Mouse (Mus musculus) neural tube, embryonic 14.5 days (tissue): ENCODE measurements around the gene Rdh16f1. TPM values are rescaled to one million over a fixed set of nuclear protein-coding genes. Genes with fewer than 3 reads are reported as not detected.
A peak's percentile ranks its signal among the peaks of the same experiment; 100 is the strongest.

Source experiments
- ATAC-seq: fragments of 200-750 bp; cut with Nextera tagmentation; 2 replicates; pipeline ENCODE4 v1.8.0; 2017; ENCODE audit warnings: low read depth, mild to moderate bottlenecking, moderate TSS enrichment, moderate library complexity
- H3K27ac ChIP-seq: fragments of 300-500 bp; sonication (generic); 2 replicates; pipeline ENCODE4 v1.5.1; 2014; ENCODE audit warnings: low read depth, mild to moderate bottlenecking, control low read depth, low read length, moderate library complexity, mixed read lengths
- H3K27me3 ChIP-seq: fragments of 300-500 bp; sonication (generic); 2 replicates; pipeline ENCODE4 v1.6.1; 2014; ENCODE audit warnings: low read length; ENCODE audit not compliant: control insufficient read depth, insufficient read depth
- H3K36me3 ChIP-seq: fragments of 300-500 bp; sonication (generic); 2 replicates; pipeline ENCODE4 v1.6.1; 2014; ENCODE audit warnings: low read length, mixed read lengths; ENCODE audit not compliant: control insufficient read depth, insufficient read depth
- H3K4me1 ChIP-seq: fragments of 300-500 bp; sonication (generic); 2 replicates; pipeline ENCODE4 v1.6.1; 2014; ENCODE audit warnings: low read length; ENCODE audit not compliant: control insufficient read depth, insufficient read depth
- H3K4me2 ChIP-seq: fragments of 300-500 bp; sonication (generic); 2 replicates; pipeline ENCODE4 v1.6.1; 2014; ENCODE audit warnings: mild to moderate bottlenecking, low read depth, low read length, control low read depth
- H3K4me3 ChIP-seq: fragments of 300-500 bp; sonication (generic); 2 replicates; pipeline ENCODE4 v1.5.1; 2014; ENCODE audit warnings: low read depth, low read length, control low read depth, mixed read lengths
- H3K9ac ChIP-seq: fragments of 300-500 bp; sonication (generic); replicated peaks from 2 replicates; pipeline ENCODE4 v1.6.1; 2014; ENCODE audit warnings: low read depth, mild to moderate bottlenecking, control low read depth, low read length, mixed read lengths
- H3K9me3 ChIP-seq: fragments of 300-500 bp; sonication (generic); 2 replicates; pipeline ENCODE4 v1.6.1; 2016; ENCODE audit warnings: low read length; ENCODE audit not compliant: control insufficient read depth
- WGBS: fragments of 180-500 bp; shearing (Covaris S2); extraction: QIAGEN DNeasy Blood & Tissue Kit; methylation state at CpG from one replicate; pipeline ENCODE4 v1.1.7; 2014; 5-methylcytosine and 5-hydroxymethylcytosine counted together
- polyA plus RNA-seq: library from polyadenylated mRNA; unstranded; fragments of >200 nt; fragmentation: Nextera tagmentation; extraction: Ambion mirVana; gene quantifications from 2 replicates; pipeline ENCODE4 v1.2.1, GENCODE M21; 2014

The Rdh16f1 gene
- polyA plus RNA-seq, 1 experiment from 2014 or later = 0.25 TPM

DNA sequence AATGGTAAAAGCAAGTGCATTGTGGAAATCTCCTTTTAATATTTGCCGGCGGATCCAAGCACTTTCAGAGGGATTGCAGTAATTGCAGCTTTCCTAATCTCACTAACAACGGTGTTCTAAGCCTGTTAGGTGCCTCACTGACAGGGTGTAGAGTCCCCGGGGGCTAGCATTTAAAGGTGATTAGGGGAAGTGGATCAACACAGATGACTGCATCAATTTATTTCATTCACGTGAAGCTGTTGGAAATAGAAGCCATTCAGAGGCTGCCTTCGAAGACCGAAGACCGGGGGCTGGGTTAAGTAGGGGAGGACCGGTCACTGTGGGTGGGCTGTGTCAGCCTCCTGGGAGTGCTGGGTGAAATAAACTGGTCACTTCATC, 28.7 kb upstream of the Rdh16f1 start:
- no peak for ATAC-seq
- Histone ChIP-seq H3K4me2 (no peak overlapping the region), H3K9ac (no peak overlapping the region; the same call in 1 of the 2 replicates), H3K4me1 (no peaks in the 10 kb centered on the region), H3K27me3 (no peaks in the 10 kb centered on the region), H3K9me3 (no peaks in the 10 kb centered on the region), H3K4me3 (no peak overlapping the region), H3K36me3 (no peaks in the 10 kb centered on the region), H3K27ac (no peak overlapping the region)
- 24% methylated on average over 9 of the region's 9 CpGs for WGBS

DNA sequence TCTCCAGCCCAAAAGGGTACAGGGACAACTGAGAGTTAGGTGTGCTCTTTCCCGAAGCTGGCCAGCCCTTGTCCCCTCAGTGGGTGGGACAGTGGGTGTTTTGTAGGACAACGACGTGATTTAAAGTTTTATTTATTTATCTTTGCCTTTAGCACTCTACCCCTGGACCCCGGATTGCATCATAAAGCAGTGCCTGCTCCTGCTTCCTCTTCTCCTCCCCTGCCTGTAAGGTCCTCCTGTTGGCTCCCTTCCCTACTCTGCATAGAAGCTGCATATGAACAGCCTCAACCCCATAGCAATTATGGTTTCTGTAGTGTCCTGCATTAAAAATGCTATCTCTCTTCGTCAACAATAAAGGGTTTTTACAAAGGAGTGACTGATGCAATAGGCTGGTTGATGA, 28.2 kb upstream of the Rdh16f1 start:
- H3K4me3 ChIP-seq = no peak overlapping the region
- H3K4me1 ChIP-seq = no peaks in the 10 kb centered on the region
- no peak overlapping the region; the same call in 1 of the 2 replicates for H3K9ac ChIP-seq
- no peaks in the 10 kb centered on the region for H3K27me3 ChIP-seq
- ATAC-seq = no peak
- H3K4me2 ChIP-seq = no peak overlapping the region
- no peak overlapping the region for H3K27ac ChIP-seq
- no peaks in the 10 kb centered on the region for H3K36me3 ChIP-seq
- H3K9me3 ChIP-seq = no peaks in the 10 kb centered on the region
- WGBS = 18% methylated on average over 5 of the region's 5 CpGs

DNA sequence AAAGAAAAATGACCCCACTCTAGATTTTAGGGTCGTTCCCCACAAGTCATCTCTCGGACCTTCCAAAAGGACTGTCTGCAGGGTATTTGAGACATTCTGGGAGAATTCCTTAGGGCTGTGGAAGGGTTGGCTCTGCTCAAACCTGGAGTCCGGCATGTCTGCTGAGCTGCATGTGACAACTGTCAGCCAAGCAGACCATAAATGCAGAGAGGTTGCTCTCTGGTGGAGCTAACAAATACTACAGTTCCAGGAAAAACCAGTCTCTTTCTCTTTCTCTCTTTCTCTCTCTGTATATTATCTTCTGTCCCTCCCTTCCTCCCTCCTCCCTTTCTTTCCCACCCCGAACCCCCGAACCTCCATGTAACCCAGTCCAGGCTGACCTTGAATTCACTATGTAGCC, 25.2 kb upstream of the Rdh16f1 start:
- H3K27me3 ChIP-seq = no peaks in the 10 kb centered on the region
- no peak overlapping the region for H3K9ac ChIP-seq
- H3K4me1 ChIP-seq = no peaks in the 10 kb centered on the region
- H3K4me3 ChIP-seq = no peak overlapping the region
- H3K36me3 ChIP-seq = no peaks in the 10 kb centered on the region
- H3K27ac ChIP-seq = no peak overlapping the region
- no peak for ATAC-seq
- WGBS = 47% methylated on average over 5 of the region's 5 CpGs
- no peak overlapping the region for H3K4me2 ChIP-seq
- no peaks in the 10 kb centered on the region for H3K9me3 ChIP-seq

DNA sequence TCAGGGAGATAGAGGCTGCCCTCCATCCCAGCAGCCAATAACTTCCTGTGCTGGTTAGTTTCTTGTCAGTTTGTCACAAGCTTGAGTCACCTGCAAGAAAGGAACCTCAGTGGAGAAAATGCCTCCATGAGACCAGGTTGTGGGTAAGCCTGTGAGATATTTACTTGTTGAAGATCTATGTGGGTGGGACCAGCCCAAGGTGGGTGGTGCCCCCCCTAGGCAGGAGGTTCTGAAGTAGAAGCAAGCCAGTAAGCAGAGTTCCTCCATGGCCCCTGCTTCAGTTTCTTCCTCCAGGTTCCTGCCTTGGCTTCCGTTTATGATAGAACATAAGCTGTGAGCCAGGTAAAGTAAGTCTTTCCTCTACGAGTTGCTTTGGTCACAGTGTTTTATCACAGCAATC, 23.3 kb upstream of the Rdh16f1 start:
- H3K27me3 ChIP-seq = no peaks in the 10 kb centered on the region
- H3K36me3 ChIP-seq = no peaks in the 10 kb centered on the region
- H3K4me1 ChIP-seq = peaks cover 9% of the 10 kb centered on the region
- H3K27ac ChIP-seq = no peak overlapping the region
- 79% methylated on average over 2 of the region's 2 CpGs for WGBS
- H3K9me3 ChIP-seq = no peaks in the 10 kb centered on the region
- no peak overlapping the region for H3K9ac ChIP-seq
- no peak overlapping the region for H3K4me3 ChIP-seq
- ATAC-seq = no peak
- no peak overlapping the region for H3K4me2 ChIP-seq

DNA sequence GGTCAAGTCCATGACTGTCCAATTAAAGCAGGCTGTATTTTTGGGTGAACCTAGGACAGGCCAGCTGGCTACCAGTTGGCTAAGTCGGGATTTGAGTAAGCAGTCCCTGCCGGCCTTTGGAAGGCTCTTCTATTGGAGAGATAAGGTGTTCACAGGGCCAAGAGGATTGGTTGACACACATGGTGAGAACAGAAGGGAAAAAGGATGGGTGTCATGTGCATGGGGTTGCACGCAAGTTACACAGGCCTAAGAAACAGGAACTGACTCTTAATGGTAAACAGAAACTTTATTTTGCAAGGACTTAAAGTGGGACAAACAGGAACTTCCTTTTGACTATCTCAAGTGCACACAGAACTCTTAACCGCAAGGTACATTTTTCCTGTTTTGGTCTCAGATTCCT, 22.7 kb upstream of the Rdh16f1 start:
- H3K4me1 ChIP-seq = peaks cover 9% of the 10 kb centered on the region
- no peak overlapping the region for H3K9ac ChIP-seq
- no peak overlapping the region for H3K4me3 ChIP-seq
- no peaks in the 10 kb centered on the region for H3K27me3 ChIP-seq
- H3K9me3 ChIP-seq = no peaks in the 10 kb centered on the region
- ATAC-seq = no peak
- no peak overlapping the region for H3K27ac ChIP-seq
- no peak overlapping the region for H3K4me2 ChIP-seq
- 76% methylated on average over 4 of the region's 4 CpGs for WGBS
- H3K36me3 ChIP-seq = peaks cover 4% of the 10 kb centered on the region

DNA sequence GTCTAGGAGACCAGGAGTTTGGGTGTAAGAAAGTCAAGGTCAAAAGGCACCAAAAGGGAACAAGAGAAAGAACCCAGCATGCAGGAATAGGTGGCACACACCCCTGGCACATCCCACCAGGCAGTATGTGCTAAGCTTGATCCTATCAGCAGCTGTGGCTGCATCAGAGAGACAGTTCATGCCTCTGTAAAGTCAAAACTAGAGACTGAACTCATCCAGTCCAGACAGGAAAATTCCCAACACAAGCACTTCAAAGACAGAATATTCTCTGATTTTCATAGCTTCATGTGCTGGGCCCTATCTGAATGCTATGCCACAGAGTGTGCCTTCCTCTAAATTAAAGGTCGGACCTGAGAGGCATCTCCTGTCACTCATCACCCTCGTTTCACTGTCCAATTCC, 22.0 kb upstream of the Rdh16f1 start:
- Histone ChIP-seq H3K4me2 (no peak overlapping the region), H3K9ac (no peak overlapping the region), H3K27ac (no peak overlapping the region), H3K4me1 (peaks cover 9% of the 10 kb centered on the region), H3K4me3 (no peak overlapping the region), H3K27me3 (no peaks in the 10 kb centered on the region), H3K36me3 (peaks cover 9% of the 10 kb centered on the region), H3K9me3 (no peaks in the 10 kb centered on the region)
- WGBS = 27% methylated on average over 2 of the region's 2 CpGs
- ATAC-seq = no peak

DNA sequence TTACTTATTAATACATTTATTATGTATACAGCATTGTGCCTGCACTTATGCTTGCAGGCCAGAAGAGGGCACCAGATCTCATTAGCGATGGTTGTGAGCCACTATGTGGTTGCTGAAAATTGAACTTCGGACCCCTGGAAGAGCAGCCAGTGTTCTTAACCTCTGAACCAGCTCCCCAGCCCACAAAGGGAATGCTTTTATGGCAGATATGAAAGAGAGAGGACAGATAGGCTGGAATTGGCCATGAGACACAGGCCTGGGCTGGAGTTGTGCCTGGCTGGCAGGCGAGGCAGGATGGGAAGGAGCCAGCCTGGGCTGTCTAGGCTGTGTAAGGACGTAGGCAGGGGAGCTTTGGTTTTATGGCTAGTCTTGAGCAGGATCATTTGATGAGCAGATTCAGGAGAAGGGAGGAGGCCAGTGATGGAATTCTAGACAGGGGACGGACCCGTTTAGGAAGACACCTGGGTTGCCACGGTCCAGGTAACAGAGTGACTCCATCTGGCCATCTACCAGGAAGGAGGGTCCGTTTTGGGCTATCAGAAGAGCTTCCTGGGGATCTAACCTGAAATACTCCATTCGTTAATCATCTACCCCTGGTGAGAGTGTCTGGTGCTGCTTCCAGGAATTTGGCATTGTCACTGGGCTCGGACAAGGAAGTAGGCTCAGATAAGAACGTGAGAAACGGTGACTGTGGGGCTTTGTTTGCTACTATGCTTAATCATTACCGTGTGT, 21.3 kb upstream of the Rdh16f1 start:
- 57% methylated on average over 13 of the region's 13 CpGs for WGBS
- Histone ChIP-seq H3K27ac (no peak overlapping the region), H3K4me2 (no peak overlapping the region), H3K27me3 (no peaks in the 10 kb centered on the region), H3K36me3 (peaks cover 17% of the 10 kb centered on the region), H3K9ac (no peak overlapping the region), H3K9me3 (no peaks in the 10 kb centered on the region), H3K4me3 (no peak overlapping the region), H3K4me1 (peaks cover 9% of the 10 kb centered on the region)
- no peak for ATAC-seq

DNA sequence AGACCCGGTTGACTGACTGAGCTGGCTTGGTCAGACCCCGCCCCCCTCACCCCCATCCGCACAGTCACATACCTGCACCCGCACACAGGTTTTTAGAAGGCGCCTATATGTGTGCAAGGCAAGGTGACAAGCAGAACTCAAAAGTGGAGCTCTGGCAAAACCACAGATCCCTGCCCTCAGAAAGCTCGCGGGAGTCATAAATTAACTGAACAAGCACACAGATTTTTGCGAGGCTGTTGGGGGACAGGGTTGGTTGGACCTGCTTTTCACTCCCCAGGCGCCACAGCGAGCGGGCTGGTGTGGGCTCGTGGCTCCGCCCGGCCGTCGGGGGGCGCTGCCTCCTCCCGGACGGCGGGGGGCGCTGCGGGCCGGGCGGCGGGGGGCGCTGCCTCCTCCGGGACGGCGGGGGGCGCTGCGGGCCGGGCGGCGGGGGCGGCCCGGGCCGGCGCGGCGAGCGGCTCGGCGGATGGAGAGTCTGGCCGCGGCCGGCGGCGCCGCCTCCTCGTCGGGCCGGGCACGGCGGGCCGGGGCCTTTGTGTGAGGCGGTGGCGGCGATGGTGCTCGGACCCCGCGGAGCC, 20.4 kb upstream of the Rdh16f1 start, which contains the start of gene Zbtb39:
Gene Zbtb39 (plus strand): TSS at position 456 of the 578 bp plus-strand sequence.
- WGBS = 2% methylated on average over 38 of the region's 61 CpGs
- ATAC-seq = peak; percentile 86

DNA sequence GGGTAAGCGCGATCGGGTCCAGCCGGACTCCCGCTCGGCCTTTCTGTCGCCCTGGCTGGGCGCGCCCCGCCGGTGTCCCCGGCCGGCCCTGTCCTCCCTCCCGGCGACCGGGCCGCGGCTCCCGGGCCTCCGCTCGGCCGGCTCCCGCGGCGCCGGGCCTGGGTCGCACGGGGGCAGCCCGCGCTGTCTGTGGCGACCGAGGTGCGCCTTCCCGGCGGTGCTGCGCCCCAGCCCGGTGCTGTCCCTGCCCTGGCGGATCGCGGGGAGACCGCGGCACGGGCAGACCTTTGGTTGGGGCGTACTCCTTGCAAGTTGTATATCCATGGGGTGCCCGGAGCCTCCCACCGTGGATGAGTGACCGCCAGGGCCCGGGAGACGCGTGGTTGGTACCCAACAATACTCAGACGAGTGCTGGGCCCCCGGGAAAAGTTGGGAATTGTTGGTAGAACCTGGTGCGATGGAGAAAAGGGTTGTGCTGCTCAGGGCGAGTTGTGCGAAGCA, 19.9 kb upstream of the Rdh16f1 start:
- ATAC-seq = peak; percentile 70
- no peaks in the 10 kb centered on the region for H3K27me3 ChIP-seq
- H3K4me3 ChIP-seq = peak overlapping the region; percentile 87
- peak overlapping the region; percentile 70 for H3K27ac ChIP-seq
- H3K9ac ChIP-seq = peak overlapping the region; percentile 89
- peak overlapping the region; percentile 80 for H3K4me2 ChIP-seq
- peaks cover 31% of the 10 kb centered on the region for H3K36me3 ChIP-seq
- under 1% methylated on average over 43 of the region's 55 CpGs for WGBS
- H3K4me1 ChIP-seq = peaks cover 9% of the 10 kb centered on the region
- no peaks in the 10 kb centered on the region for H3K9me3 ChIP-seq

More for the DNA sequence above, 20.4 kb upstream of the Rdh16f1 start, which contains the start of gene Zbtb39:
- H3K36me3 ChIP-seq = peaks cover 26% of the 10 kb centered on the region
- H3K4me2 ChIP-seq = peak within 1 kb of the TSS; percentile 80
- peak within 1 kb of the TSS; percentile 87 for H3K4me3 ChIP-seq
- no peaks in the 10 kb centered on the region for H3K27me3 ChIP-seq
- no peaks in the 10 kb centered on the region for H3K9me3 ChIP-seq
- H3K27ac ChIP-seq = peak within 1 kb of the TSS; percentile 70
- H3K4me1 ChIP-seq = peaks cover 9% of the 10 kb centered on the region
- peak within 1 kb of the TSS; percentile 89 for H3K9ac ChIP-seq
